Mouse (Mus musculus): ENCODE measurements around the gene Cmss1. TPM values are rescaled to one million over a fixed set of nuclear protein-coding genes. Genes with fewer than 3 reads are reported as not detected.
A peak's percentile ranks its signal among the peaks of the same experiment; 100 is the strongest.

Cmss1 gene
- polyA plus RNA-seq, 1 experiment from 2014 or later, result 52.5 TPM

GRCm38 (mm10) chr16:57502761-57503160 lies 103.9 kb downstream of the Cmss1 start:
- WGBS, result 84% methylated on average over 5 of the region's 5 CpGs
- Histone ChIP-seq H3K9me3 (ENCODE audit: control insufficient read depth, low read length) (no peaks in the 10 kb centered on the region), H3K4me3 (ENCODE audit: low read depth, low read length) (no peak overlapping the region), H3K4me2 (ENCODE audit: low read depth, low read length, severe bottlenecking) (no peak overlapping the region), H3K36me3 (ENCODE audit: control insufficient read depth, insufficient read depth, low read length) (no peaks in the 10 kb centered on the region), H3K4me1 (replicated peaks; ENCODE audit: control insufficient read depth, insufficient read depth, low read length) (no peaks in the 10 kb centered on the region), H3K9ac (ENCODE audit: low read length) (no peak overlapping the region), H3K27me3 (ENCODE audit: control insufficient read depth, insufficient read depth, low read length) (no peaks in the 10 kb centered on the region), H3K27ac (ENCODE audit: low read depth, low read length) (no peak overlapping the region)
- ATAC-seq (replicated peaks; ENCODE audit: low FRiP score), result no peak
- DNase-seq (ENCODE audit: low spot score), result no peak

- 39% methylated on average over 2 of the region's 2 CpGs for WGBS
- ATAC-seq (replicated peaks; ENCODE audit: low FRiP score), result no peak
- H3K4me2 ChIP-seq (ENCODE audit: low read depth, low read length, severe bottlenecking), result no peak overlapping the region
Measured at GRCm38 (mm10) chr16:57502230-57502629, 104.4 kb downstream of the Cmss1 start.

GRCm38 (mm10) chr16:57500851-57501250 lies 105.8 kb downstream of the Cmss1 start:
- ATAC-seq (replicated peaks; ENCODE audit: low FRiP score), result no peak
- WGBS, result 72% methylated on average over 3 of the region's 3 CpGs
- Histone ChIP-seq H3K4me1 (replicated peaks; ENCODE audit: control insufficient read depth, insufficient read depth, low read length) (peaks cover 4% of the 10 kb centered on the region; the same call in 1 of the 2 replicates), H3K4me3 (ENCODE audit: low read depth, low read length) (no peak overlapping the region), H3K36me3 (ENCODE audit: control insufficient read depth, insufficient read depth, low read length) (no peaks in the 10 kb centered on the region), H3K9me3 (ENCODE audit: control insufficient read depth, low read length) (no peaks in the 10 kb centered on the region), H3K4me2 (ENCODE audit: low read depth, low read length, severe bottlenecking) (no peak overlapping the region), H3K9ac (ENCODE audit: low read length) (no peak overlapping the region), H3K27ac (ENCODE audit: low read depth, low read length) (no peak overlapping the region), H3K27me3 (ENCODE audit: control insufficient read depth, insufficient read depth, low read length) (no peaks in the 10 kb centered on the region)
- no peak for DNase-seq (ENCODE audit: low spot score)

More at GRCm38 (mm10) chr16:57502230-57502629, 104.4 kb downstream of the Cmss1 start:
- Histone ChIP-seq H3K4me1 (replicated peaks; ENCODE audit: control insufficient read depth, insufficient read depth, low read length) (no peaks in the 10 kb centered on the region), H3K4me3 (ENCODE audit: low read depth, low read length) (no peak overlapping the region), H3K9ac (ENCODE audit: low read length) (no peak overlapping the region), H3K9me3 (ENCODE audit: control insufficient read depth, low read length) (no peaks in the 10 kb centered on the region), H3K27ac (ENCODE audit: low read depth, low read length) (no peak overlapping the region), H3K36me3 (ENCODE audit: control insufficient read depth, insufficient read depth, low read length) (no peaks in the 10 kb centered on the region), H3K27me3 (ENCODE audit: control insufficient read depth, insufficient read depth, low read length) (no peaks in the 10 kb centered on the region)
- DNase-seq (ENCODE audit: low spot score), result no peak

- DNase-seq (ENCODE audit: low spot score), result no peak
- H3K27ac ChIP-seq (ENCODE audit: low read depth, low read length), result no peak overlapping the region
Measured at GRCm38 (mm10) chr16:57496437-57497173, 110.1 kb downstream of the Cmss1 start.

GRCm38 (mm10) chr16:57495476-57496203 lies 111.0 kb downstream of the Cmss1 start:
- 84% methylated on average over 10 of the region's 10 CpGs for WGBS
- ATAC-seq (replicated peaks; ENCODE audit: low FRiP score) (no peak), DNase-seq (ENCODE audit: low spot score) (no peak)
- Histone ChIP-seq H3K36me3 (ENCODE audit: control insufficient read depth, insufficient read depth, low read length) (no peaks in the 10 kb centered on the region), H3K4me1 (replicated peaks; ENCODE audit: control insufficient read depth, insufficient read depth, low read length) (peaks cover 4% of the 10 kb centered on the region; the same call in 1 of the 2 replicates), H3K4me3 (ENCODE audit: low read depth, low read length) (no peak overlapping the region), H3K9ac (ENCODE audit: low read length) (no peak overlapping the region), H3K9me3 (ENCODE audit: control insufficient read depth, low read length) (no peaks in the 10 kb centered on the region), H3K4me2 (ENCODE audit: low read depth, low read length, severe bottlenecking) (no peak overlapping the region), H3K27me3 (ENCODE audit: control insufficient read depth, insufficient read depth, low read length) (no peaks in the 10 kb centered on the region), H3K27ac (ENCODE audit: low read depth, low read length) (no peak overlapping the region)

More at GRCm38 (mm10) chr16:57496437-57497173, 110.1 kb downstream of the Cmss1 start:
- H3K36me3 ChIP-seq (ENCODE audit: control insufficient read depth, insufficient read depth, low read length), result no peaks in the 10 kb centered on the region
- no peaks in the 10 kb centered on the region for H3K9me3 ChIP-seq (ENCODE audit: control insufficient read depth, low read length)
- WGBS, result 45% methylated on average over 10 of the region's 10 CpGs
- H3K4me1 ChIP-seq (replicated peaks; ENCODE audit: control insufficient read depth, insufficient read depth, low read length), result peaks cover 4% of the 10 kb centered on the region; the same call in 1 of the 2 replicates
- peak; percentile 83 for ATAC-seq (replicated peaks; ENCODE audit: low FRiP score)
- no peak overlapping the region for H3K4me2 ChIP-seq (ENCODE audit: low read depth, low read length, severe bottlenecking)
- no peak overlapping the region for H3K9ac ChIP-seq (ENCODE audit: low read length)
- no peaks in the 10 kb centered on the region for H3K27me3 ChIP-seq (ENCODE audit: control insufficient read depth, insufficient read depth, low read length)
- H3K4me3 ChIP-seq (ENCODE audit: low read depth, low read length), result no peak overlapping the region

GRCm38 (mm10) chr16:57491853-57492252 lies 114.8 kb downstream of the Cmss1 start:
- H3K27ac ChIP-seq (ENCODE audit: low read depth, low read length), result no peak overlapping the region
- DNase-seq (ENCODE audit: low spot score), result no peak
- H3K4me2 ChIP-seq (ENCODE audit: low read depth, low read length, severe bottlenecking), result no peak overlapping the region
- no peaks in the 10 kb centered on the region for H3K36me3 ChIP-seq (ENCODE audit: control insufficient read depth, insufficient read depth, low read length)
- H3K4me3 ChIP-seq (ENCODE audit: low read depth, low read length), result no peak overlapping the region
- H3K4me1 ChIP-seq (replicated peaks; ENCODE audit: control insufficient read depth, insufficient read depth, low read length), result peaks cover under 1% of the 10 kb centered on the region; the same call in 1 of the 2 replicates
- H3K9me3 ChIP-seq (ENCODE audit: control insufficient read depth, low read length), result no peaks in the 10 kb centered on the region
- no peaks in the 10 kb centered on the region for H3K27me3 ChIP-seq (ENCODE audit: control insufficient read depth, insufficient read depth, low read length)
- H3K9ac ChIP-seq (ENCODE audit: low read length), result no peak overlapping the region
- no peak for ATAC-seq (replicated peaks; ENCODE audit: low FRiP score)
- WGBS, result 94% methylated on average over 4 of the region's 4 CpGs

- H3K4me1 ChIP-seq (replicated peaks; ENCODE audit: control insufficient read depth, insufficient read depth, low read length), result no peaks in the 10 kb centered on the region
- no peak for ATAC-seq (replicated peaks; ENCODE audit: low FRiP score)
Measured at GRCm38 (mm10) chr16:57490691-57491090, 116.0 kb downstream of the Cmss1 start.

GRCm38 (mm10) chr16:57488661-57489060 lies 118.0 kb downstream of the Cmss1 start:
- Histone ChIP-seq H3K4me3 (ENCODE audit: low read depth, low read length) (no peak overlapping the region), H3K27ac (ENCODE audit: low read depth, low read length) (no peak overlapping the region), H3K27me3 (ENCODE audit: control insufficient read depth, insufficient read depth, low read length) (no peaks in the 10 kb centered on the region), H3K9me3 (ENCODE audit: control insufficient read depth, low read length) (no peaks in the 10 kb centered on the region), H3K4me2 (ENCODE audit: low read depth, low read length, severe bottlenecking) (no peak overlapping the region), H3K36me3 (ENCODE audit: control insufficient read depth, insufficient read depth, low read length) (no peaks in the 10 kb centered on the region), H3K9ac (ENCODE audit: low read length) (no peak overlapping the region), H3K4me1 (replicated peaks; ENCODE audit: control insufficient read depth, insufficient read depth, low read length) (no peaks in the 10 kb centered on the region)
- ATAC-seq (replicated peaks; ENCODE audit: low FRiP score) (no peak), DNase-seq (ENCODE audit: low spot score) (no peak)

More at GRCm38 (mm10) chr16:57490691-57491090, 116.0 kb downstream of the Cmss1 start:
- DNase-seq (ENCODE audit: low spot score), result no peak
- WGBS, result 84% methylated on average over 8 of the region's 8 CpGs
- H3K4me3 ChIP-seq (ENCODE audit: low read depth, low read length), result no peak overlapping the region
- no peak overlapping the region for H3K27ac ChIP-seq (ENCODE audit: low read depth, low read length)
- H3K9ac ChIP-seq (ENCODE audit: low read length), result no peak overlapping the region
- no peaks in the 10 kb centered on the region for H3K9me3 ChIP-seq (ENCODE audit: control insufficient read depth, low read length)
- H3K4me2 ChIP-seq (ENCODE audit: low read depth, low read length, severe bottlenecking), result no peak overlapping the region
- H3K27me3 ChIP-seq (ENCODE audit: control insufficient read depth, insufficient read depth, low read length), result no peaks in the 10 kb centered on the region
- no peaks in the 10 kb centered on the region for H3K36me3 ChIP-seq (ENCODE audit: control insufficient read depth, insufficient read depth, low read length)

All from forebrain, embryonic 11.5 days (tissue).